Mouse (Mus musculus) ES-E14 (cell line): Measurements from ENCODE around the gene Gnai2. TPM values are rescaled to one million over a fixed set of nuclear protein-coding genes. Genes with fewer than 3 reads are reported as not detected.
A peak's percentile ranks its signal among the peaks of the same experiment; 100 is the strongest.
"Not testable (repeated sequence)": the region's sequence is repeated elsewhere in the genome, so short reads cannot be mapped to it uniquely, and the experiment has no call there.

Experiments used
- DNase-seq: peaks from one replicate; pipeline ENCODE4 v3.0.0-alpha.2; 2013; ENCODE audit warnings: low read depth, low spot score
- H3K27ac ChIP-seq: 2 replicates; pipeline ENCODE4 v1.5.1; 2012; ENCODE audit warnings: low read depth, mild to moderate bottlenecking, low read length, moderate library complexity, mixed read lengths; ENCODE audit not compliant: poor library complexity, insufficient read depth, severe bottlenecking
- H3K36me3 ChIP-seq: 2 replicates; pipeline ENCODE4 v1.6.1; 2012; ENCODE audit warnings: mild to moderate bottlenecking, low read length, moderate library complexity, mixed read lengths; ENCODE audit not compliant: control insufficient read depth, poor library complexity, insufficient read depth, severe bottlenecking
- H3K4me1 ChIP-seq, 2 experiments: fragments of 150-350 bp in 1 of 2; sonication (generic) in 1 of 2; 2 replicates each; pipeline ENCODE4 v1.6.1; 2012; ENCODE audit warnings: low read length in 2 of 2, mild to moderate bottlenecking in 1 of 2, mixed read lengths in 1 of 2; ENCODE audit not compliant: control insufficient read depth in 2 of 2, insufficient read depth in 2 of 2, poor library complexity in 1 of 2
- H3K4me3 ChIP-seq, 2 experiments: fragments of 150-350 bp in 1 of 2; sonication (generic) in 1 of 2; 2 replicates each; pipeline ENCODE4 v1.5.1; 2012; ENCODE audit warnings: low read length in 2 of 2, low read depth in 1 of 2, mild to moderate bottlenecking in 1 of 2, mixed read lengths in 1 of 2; ENCODE audit not compliant: insufficient read depth in 1 of 2, poor library complexity in 1 of 2, severe bottlenecking in 1 of 2
- H3K9ac ChIP-seq: 2 replicates; pipeline ENCODE4 v1.6.1; 2012; ENCODE audit warnings: low read depth, mild to moderate bottlenecking, low read length, mixed read lengths; ENCODE audit not compliant: poor library complexity, insufficient read depth, severe bottlenecking
- H3K9me3 ChIP-seq: fragments of 150-350 bp; sonication (generic); 2 replicates; pipeline ENCODE4 v1.6.1; 2012; ENCODE audit warnings: low read depth, mild to moderate bottlenecking, low read length; ENCODE audit not compliant: control insufficient read depth, insufficient read depth
- CHD2 ChIP-seq: IDR thresholded peaks from 2 replicates; pipeline ENCODE4 v1.6.1; 2014; ENCODE audit warnings: mild to moderate bottlenecking, low read depth, low read length, inconsistent platforms
- HCFC1 ChIP-seq: IDR thresholded peaks from 2 replicates; pipeline ENCODE4 v1.6.1; 2012; ENCODE audit warnings: low read length, inconsistent platforms, borderline replicate concordance; ENCODE audit not compliant: insufficient read depth
- MAFK ChIP-seq: IDR thresholded peaks from 2 replicates; pipeline ENCODE4 v1.6.1; 2014; ENCODE audit warnings: mild to moderate bottlenecking, low read depth, low read length, inconsistent platforms; ENCODE audit not compliant: insufficient read depth
- ZC3H11A ChIP-seq: IDR thresholded peaks from 2 replicates; pipeline ENCODE4 v1.6.1; 2012; ENCODE audit warnings: low read depth, mild to moderate bottlenecking, inconsistent platforms, low read length, borderline replicate concordance
- ZNF384 ChIP-seq: IDR thresholded peaks from 2 replicates; pipeline ENCODE4 v1.6.1; 2012; ENCODE audit warnings: low read depth, low read length, inconsistent platforms
- in situ Hi-C, 2 experiments: fragments of 600-800 bp; cut with MboI; formaldehyde crosslinking; loops; one replicate each; pipeline ENCODE4 v1.15.1; 2025; ENCODE audit warnings: low sequenced_read_pairs in 2 of 2, inconsistent platforms in 1 of 2; ENCODE audit not compliant: unreplicated experiment in 2 of 2
- total RNA-seq: library from RNA; depleted of rRNA; stranded (reverse); fragments of 300-350 nt; gene quantifications from 2 replicates; pipeline ENCODE4 v1.2.3, GENCODE M21; 2012; rRNA removed

Gnai2 gene
- total RNA-seq, 1 experiment: 178 TPM

DNA sequence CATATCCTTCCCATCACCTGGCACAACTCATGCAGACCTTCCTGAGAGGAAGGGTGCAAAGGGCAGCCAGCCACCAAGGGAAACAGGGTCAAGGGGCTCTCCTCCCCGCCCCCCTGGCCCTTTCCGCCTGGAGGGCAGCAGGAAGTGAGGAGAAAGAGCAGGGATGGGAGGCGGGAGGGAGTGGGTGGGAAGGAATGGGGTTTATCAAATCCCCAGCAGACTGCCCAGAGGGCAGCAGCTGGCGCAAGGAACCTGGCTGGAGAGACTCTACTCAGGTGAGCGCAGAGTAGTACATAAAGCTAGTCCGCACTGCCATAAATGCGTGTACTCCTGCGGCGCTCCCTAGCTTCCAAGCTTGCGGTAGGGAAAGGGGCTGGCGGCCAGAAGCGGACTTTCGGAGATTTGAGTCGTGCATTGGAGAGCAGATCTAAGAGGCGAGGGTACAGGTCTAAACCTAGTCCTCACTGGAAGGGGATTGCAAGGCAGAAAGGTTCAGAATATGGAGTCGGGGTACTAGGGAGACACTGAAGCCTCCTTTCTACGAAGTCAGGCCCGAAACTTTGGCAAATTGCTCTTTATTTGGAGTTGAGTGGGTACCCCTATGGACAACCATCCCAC is 67.4 kb downstream of the Gnai2 start, which contains the start of gene Hyal2:
Gene Hyal2 (plus strand): TSS at position 244 of the 618 bp plus-strand sequence.
- H3K36me3 ChIP-seq: peaks cover 21% of the 10 kb centered on the region

DNA sequence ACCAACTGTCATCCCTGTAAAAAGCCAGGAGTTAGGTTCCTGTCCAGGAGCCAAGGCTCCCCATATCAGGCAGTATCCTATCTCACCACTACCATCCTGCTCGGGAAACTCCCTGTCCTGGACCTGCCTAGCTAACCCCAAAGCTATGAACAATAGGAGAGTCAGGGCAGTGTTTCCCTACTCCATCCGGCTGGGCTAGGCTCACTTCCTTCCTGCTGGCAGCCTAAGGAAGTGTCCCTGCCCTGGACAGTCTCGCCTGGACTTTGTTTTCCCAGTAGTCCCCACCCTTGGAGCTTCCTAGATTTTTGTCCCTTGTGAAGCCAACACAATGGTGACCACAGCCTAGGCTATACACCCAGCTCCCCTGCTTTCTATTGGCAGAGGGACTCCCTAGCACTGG is 68.3 kb downstream of the Gnai2 start:
- H3K9me3 ChIP-seq: no peaks in the 10 kb centered on the region
- no peak overlapping the region for H3K27ac ChIP-seq
- peaks cover 0 to 25% of the 10 kb centered on the region in 2 experiments; a peak in 3 of 4 replicates for H3K4me1 ChIP-seq
- peaks cover 20% of the 10 kb centered on the region; the same call in 1 of the 2 replicates for H3K36me3 ChIP-seq
- DNase-seq: no peak
- no peak overlapping the region for H3K4me3 ChIP-seq
- in situ Hi-C loops: no loop called here
- H3K9ac ChIP-seq: no peak overlapping the region
- TF ChIP-seq ZNF384 (no peak), ZC3H11A (no peak), CHD2 (no peak), HCFC1 (no peak), MAFK (no peak)

More for the DNA sequence above, 67.4 kb downstream of the Gnai2 start, which contains the start of gene Hyal2:
- in situ Hi-C loops: no loop called here
- H3K9ac ChIP-seq: peak within 1 kb of the TSS; percentile 35; the same call in 1 of the 2 replicates
- no peaks in the 10 kb centered on the region for H3K9me3 ChIP-seq
- TF ChIP-seq CHD2 (no peak), ZNF384 (no peak)
- H3K4me1 ChIP-seq: peaks cover 0 to 25% of the 10 kb centered on the region in 2 experiments; a peak in 3 of 4 replicates
- no peak within 1 kb of the TSS for H3K27ac ChIP-seq
- no peak for DNase-seq
- H3K4me3 ChIP-seq: peak within 1 kb of the TSS; percentile 67 to 81

DNA sequence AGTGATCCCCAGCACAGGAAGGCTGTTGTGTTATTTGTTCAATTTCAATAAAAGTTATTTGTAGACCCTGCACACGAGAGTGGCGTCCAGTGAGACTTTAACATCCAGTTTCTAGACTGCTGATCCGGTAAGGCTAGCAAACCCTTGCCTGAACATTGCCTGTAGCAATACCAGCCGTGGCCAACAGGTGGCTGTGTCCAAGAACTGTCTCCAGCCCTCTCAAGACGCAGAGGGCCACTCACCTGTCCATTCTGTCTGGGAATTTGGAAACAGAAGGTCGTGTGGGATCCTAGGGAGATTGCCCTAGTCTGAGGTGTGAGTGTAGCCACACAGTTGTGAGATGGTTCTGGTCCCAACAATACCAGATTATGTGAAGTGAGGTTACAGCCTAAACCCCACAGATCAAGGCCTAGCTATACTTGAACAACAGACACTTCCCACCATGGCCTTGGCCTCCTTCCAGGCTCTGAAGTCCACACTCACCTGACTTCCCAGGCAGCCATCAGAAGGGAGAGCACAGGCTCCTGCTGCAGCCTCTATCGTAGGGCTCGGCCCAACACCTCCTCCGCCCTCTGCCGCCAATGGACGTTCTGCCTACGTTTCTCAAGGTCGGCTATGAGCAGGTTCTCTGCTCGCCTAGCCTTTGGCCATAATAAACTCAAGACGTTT is 69.0 kb downstream of the Gnai2 start:
- Histone ChIP-seq H3K36me3 (peaks cover 19% of the 10 kb centered on the region), H3K9me3 (no peaks in the 10 kb centered on the region), H3K9ac (no peak overlapping the region), H3K4me1 (peaks cover 0 to 22% of the 10 kb centered on the region in 2 experiments; a peak in 3 of 4 replicates), H3K27ac (no peak overlapping the region), H3K4me3 (no peak overlapping the region)
- no peak for DNase-seq
- in situ Hi-C loops: no loop called here
- TF ChIP-seq MAFK (no peak), CHD2 (no peak), ZNF384 (no peak), HCFC1 (no peak), ZC3H11A (no peak)

DNA sequence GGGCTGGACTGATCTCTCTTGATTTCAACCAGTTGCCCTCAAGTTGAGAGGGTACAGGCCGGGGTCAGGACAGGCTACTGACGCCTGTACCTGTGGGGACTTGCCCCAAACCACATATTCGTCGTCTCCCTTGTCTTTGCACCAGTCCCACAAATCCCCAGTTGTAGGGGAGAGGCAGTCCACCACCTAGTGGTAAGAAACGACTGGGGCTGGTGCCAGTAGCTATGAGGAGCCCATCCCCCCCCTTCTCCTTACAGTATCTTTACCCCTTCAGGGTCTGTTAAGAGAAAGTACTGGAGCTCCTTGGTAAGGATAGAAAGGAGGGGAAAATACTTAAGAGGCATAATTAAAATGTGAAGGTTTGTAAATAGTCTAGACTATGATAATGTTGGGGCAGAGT is 69.6 kb downstream of the Gnai2 start:
- in situ Hi-C loops, H3K4me3 ChIP-seq, H3K9me3 ChIP-seq, H3K9ac ChIP-seq, H3K27ac ChIP-seq, DNase-seq: not testable (repeated sequence)
- peaks cover 14% of the 10 kb centered on the region for H3K36me3 ChIP-seq
- peaks cover 0 to 17% of the 10 kb centered on the region in 2 experiments; a peak in 3 of 4 replicates for H3K4me1 ChIP-seq

Other genes starting within 250 kb of the Gnai2 start
- gene Cacna2d2, start 235.8 kb downstream of the Gnai2 start, total RNA-seq: 0.85 and 2.4 TPM in 2 replicates
- gene Tmem115, start 101.4 kb downstream of the Gnai2 start, total RNA-seq: 42.3 and 64.3 TPM in 2 replicates
- gene Cyb561d2, start 93.2 kb downstream of the Gnai2 start, total RNA-seq: 25.3 and 35.2 TPM in 2 replicates
- 21.2 and 30.5 TPM in 2 replicates for gene Nprl2, start 93.1 kb downstream of the Gnai2 start, total RNA-seq
- gene Zmynd10, start 88.1 kb downstream of the Gnai2 start, total RNA-seq: 0.37 and 0.49 TPM in 2 replicates
- 25.5 and 41.4 TPM in 2 replicates for gene Rassf1, start 83.8 kb downstream of the Gnai2 start, total RNA-seq
- gene Tusc2, start 72.1 kb downstream of the Gnai2 start, total RNA-seq: 14.0 and 14.2 TPM in 2 replicates
- gene Hyal2, start 67.4 kb downstream of the Gnai2 start, total RNA-seq: 68.1 and 117 TPM in 2 replicates
- gene Hyal1, start 58.4 kb downstream of the Gnai2 start, total RNA-seq: 11.8 and 19.2 TPM in 2 replicates
- gene Naa80, start 56.5 kb downstream of the Gnai2 start, total RNA-seq: 7.3 and 13.3 TPM in 2 replicates
- 0.54 and 1.2 TPM in 2 replicates for gene Hyal3, start 54.5 kb downstream of the Gnai2 start, total RNA-seq
- gene Ifrd2, start 47.7 kb downstream of the Gnai2 start, total RNA-seq: 66.6 and 82.7 TPM in 2 replicates
- gene Sema3b, start 26.1 kb downstream of the Gnai2 start, total RNA-seq: 7.4 and 7.6 TPM in 2 replicates
- 2.9 and 8.9 TPM in 2 replicates for gene Slc38a3, start 34.2 kb upstream of the Gnai2 start, total RNA-seq
- gene Gnat1, start 44.3 kb upstream of the Gnai2 start, total RNA-seq: 1.2 and 1.8 TPM in 2 replicates
- gene Sema3f, start 75.1 kb upstream of the Gnai2 start, total RNA-seq: 11.5 and 11.6 TPM in 2 replicates
- gene Rbm5, start 135.6 kb upstream of the Gnai2 start, total RNA-seq: 97.7 and 116 TPM in 2 replicates
- gene Rbm6, start 237.9 kb upstream of the Gnai2 start, total RNA-seq: 61.8 and 62.3 TPM in 2 replicates